Mouse (Mus musculus) thymus, postnatal 14 days (tissue): ENCODE results near the gene Ror2.

Experiments used
- DNase-seq: peaks from one replicate; pipeline ENCODE4 v3.0.0; 2021

Gene Ror2

DNA sequence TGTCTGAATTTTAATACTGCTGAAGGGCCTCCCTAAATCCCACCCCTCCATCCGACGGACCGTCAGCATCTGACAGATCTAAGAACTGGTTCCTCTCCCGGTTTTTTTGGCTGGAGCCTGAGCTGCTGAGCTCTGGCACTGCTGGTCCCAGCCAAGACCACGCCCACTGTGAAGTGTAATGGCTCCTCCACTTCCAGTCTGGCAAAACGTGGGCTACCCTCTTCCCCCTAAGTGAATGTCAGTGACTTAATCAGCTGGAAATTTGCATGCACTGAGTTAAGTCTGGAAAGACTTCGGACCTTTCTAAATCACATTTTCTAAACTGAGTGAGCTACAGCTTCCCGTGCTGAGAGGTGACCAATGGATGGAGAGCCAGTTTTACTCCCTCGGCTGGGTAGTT is 52.5 kb downstream of the Ror2 start:
- no peak for DNase-seq

DNA sequence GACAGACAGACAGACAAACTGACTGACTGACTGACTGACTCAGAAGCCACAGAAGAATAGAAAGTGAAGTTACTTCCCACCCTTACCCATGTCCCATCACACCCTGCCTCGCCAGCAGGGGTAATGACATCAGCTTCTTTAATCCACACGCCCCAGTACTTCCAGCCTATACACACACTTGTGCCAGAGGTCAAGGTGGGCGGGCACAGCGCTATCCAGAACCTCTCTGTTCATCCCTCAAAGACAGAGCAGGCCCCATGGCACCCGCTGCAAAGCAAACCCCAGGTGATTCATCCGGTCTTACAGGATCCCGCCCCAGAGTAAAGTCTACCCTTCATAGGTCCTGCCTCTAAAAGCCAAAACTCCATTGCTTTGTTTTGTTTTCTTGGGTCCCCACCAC is 53.5 kb downstream of the Ror2 start:
- no peak for DNase-seq

- no peak for DNase-seq
These were observed 55.3 kb downstream of the Ror2 start for GRCm38 (mm10) chr13:53230446-53231161.

GRCm38 (mm10) chr13:53227019-53227418 is 58.9 kb downstream of the Ror2 start:
- no peak for DNase-seq

- no peak for DNase-seq
These were observed 59.5 kb downstream of the Ror2 start for GRCm38 (mm10) chr13:53226461-53226860.

GRCm38 (mm10) chr13:53225925-53226324 is 60.0 kb downstream of the Ror2 start:
- DNase-seq = no peak

- DNase-seq = no peak
These were observed 64.7 kb downstream of the Ror2 start for GRCm38 (mm10) chr13:53221176-53221575.

DNA sequence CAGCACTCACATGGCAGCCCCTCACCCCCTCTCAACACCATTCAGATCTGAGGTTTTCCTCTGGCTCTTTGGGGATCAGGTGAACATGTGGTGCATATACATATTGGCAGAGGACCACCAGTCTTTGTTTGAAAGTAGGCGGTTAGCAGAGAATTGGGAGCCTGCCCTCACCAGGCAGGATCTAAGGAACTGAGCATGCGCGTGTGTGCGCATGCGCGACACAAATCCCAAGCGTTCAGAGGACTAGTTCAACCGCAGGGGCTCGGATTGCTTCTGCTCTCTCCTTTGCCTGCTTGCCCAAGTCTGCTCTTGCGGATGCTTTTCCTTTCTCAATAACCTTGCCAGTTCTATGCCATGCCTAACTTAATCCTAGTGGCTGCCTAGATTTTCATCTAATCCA is 66.0 kb downstream of the Ror2 start:
- no peak for DNase-seq

DNA sequence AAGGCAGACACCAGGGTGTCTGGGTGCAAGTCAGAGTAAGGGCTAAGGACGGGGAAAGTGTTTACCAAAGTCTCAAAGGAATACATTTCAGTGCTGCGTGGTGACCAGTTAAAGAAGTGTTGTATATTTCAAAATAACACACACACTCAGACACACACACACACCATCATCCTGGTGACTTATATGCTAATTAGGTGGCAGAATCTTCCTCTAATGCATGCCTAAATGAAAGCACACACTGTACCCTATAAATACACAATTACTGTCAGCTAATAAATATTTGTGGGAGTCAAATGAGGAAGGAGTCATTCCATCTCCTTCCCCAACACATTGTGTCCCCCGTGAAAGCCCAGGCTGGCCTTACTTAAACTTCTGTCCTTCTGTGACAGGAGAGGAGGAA is 66.5 kb downstream of the Ror2 start:
- DNase-seq = no peak

DNA sequence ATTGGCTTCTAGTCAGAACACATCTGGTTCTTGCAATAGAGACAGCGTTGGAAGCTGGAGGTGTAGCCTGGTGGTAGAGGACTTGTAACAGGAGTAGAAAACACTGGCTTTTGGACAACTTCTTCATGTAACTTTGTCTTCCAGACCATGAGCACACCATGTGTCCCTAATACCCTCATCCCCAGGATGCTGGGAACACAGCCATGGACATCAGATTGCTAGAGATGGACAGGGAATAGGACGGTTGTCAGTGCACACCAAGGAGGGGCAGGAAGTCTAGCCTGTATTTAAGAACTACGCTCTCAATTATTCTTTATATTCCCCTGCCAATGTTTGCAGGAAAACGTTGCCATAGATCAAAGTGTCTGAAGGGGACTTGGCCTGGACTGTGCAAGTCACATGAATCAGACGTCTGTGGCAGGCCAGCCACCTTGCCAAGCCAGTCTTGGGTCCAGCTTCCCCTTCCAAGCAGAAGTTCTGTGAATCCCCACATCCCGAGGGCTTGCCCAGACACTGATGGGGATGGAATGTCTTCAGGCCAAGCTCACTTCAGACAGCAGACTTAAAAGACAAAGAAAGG is 68.4 kb downstream of the Ror2 start:
- no peak for DNase-seq

DNA sequence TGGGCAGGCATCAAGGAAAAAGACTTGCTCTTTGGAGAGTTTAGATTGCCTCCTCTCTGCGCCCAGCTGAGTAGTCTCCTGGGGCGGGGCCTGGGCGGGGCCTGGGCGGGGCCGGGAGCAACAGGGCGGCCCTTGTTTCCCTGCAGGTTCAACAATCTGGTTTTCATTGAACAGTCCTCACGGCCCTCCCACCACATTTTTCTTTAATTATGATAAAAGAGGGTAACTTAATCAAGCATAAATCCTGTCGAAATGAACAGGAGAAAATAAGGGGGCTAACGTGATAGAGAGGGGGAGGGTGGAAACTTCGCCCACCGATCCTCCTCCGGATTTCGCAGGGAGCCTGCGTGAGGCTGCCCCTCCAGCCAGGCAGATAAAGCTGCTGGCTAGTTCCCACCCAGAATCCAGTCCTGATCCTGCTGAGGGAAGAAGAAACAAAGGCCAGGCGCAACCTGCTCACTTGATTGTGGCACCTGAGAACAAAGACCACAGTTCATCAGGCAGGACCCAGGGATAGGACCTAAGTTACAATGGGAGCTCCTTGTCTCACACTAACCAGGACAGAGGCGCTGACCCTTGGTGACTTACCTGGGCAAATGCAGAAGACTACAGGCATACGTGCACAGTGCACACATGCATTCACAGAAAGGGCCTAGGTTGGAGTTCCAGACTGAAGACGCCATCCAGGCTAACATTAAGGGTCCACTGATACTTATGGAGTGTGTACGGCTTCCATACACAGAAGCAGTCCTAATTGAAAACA is 73.8 kb downstream of the Ror2 start:
- no peak for DNase-seq

- DNase-seq = no peak
These were observed 77.4 kb downstream of the Ror2 start for GRCm38 (mm10) chr13:53208556-53208955.

GRCm38 (mm10) chr13:53205128-53205911 is 80.6 kb downstream of the Ror2 start:
- no peak for DNase-seq

- no peak for DNase-seq
These were observed 83.5 kb downstream of the Ror2 start for GRCm38 (mm10) chr13:53202439-53202830.

DNA sequence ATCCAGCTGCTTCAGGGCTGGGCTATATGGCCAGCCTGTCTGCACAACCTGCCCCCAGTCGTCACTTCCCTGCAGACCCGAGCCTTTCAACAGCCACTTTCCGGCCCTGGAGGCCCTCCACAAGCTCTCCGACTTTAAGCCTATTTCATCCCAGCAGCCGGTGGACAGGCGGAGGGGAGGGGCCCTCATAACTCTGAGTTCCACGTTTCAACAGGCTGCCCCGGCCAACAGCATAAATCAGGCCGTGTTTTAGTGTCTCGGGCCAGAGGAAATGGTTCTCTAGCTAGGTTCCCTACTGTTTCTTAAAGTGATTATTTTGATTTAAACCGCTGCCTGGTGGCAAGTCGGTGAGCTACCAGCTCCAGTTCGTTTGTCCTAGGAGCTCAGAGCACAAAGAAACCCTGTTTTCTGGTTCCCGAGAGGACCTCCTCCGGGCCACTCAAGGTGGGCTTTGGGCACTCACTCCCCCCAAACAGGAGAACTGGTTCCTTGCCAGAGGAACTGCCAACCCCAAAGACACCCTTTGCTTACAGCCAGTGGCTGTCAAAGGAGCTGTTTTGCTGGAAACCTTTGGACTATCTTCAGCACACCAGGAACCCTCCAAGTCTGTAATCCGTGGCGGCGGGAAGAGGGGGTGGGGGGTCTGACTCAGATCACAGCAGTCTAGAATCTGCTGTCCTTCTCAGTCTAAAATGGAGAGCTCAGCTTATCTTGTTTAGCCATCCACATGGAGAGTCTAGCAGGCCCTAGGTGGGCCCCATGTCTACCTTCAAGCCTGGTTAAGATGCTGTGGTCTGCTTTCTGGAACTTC is 84.1 kb downstream of the Ror2 start:
- DNase-seq = no peak

- DNase-seq = no peak
These were observed 85.8 kb downstream of the Ror2 start for GRCm38 (mm10) chr13:53200121-53200520.

- DNase-seq = no peak
These were observed 86.7 kb downstream of the Ror2 start for GRCm38 (mm10) chr13:53199262-53199661.

DNA sequence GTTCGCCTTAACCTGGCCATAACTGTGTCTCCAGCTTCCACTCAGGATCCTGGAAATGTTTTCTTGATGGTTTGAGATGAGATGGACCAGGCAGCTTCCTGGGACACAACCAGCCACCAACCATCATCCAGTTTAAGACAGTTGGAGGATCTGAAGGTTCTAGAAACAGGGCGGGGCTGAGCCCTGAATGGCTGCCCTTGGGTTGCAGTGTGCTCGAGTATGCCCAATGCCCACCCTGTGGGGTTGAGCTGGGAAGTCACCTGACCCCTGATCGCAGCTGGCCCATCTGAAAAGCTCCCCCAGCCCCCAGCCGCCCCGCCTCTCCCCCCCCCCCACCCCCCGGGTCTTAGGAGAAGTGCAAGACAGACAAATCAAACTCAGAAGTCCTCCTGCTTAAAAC is 89.2 kb downstream of the Ror2 start:
- DNase-seq = no peak

DNA sequence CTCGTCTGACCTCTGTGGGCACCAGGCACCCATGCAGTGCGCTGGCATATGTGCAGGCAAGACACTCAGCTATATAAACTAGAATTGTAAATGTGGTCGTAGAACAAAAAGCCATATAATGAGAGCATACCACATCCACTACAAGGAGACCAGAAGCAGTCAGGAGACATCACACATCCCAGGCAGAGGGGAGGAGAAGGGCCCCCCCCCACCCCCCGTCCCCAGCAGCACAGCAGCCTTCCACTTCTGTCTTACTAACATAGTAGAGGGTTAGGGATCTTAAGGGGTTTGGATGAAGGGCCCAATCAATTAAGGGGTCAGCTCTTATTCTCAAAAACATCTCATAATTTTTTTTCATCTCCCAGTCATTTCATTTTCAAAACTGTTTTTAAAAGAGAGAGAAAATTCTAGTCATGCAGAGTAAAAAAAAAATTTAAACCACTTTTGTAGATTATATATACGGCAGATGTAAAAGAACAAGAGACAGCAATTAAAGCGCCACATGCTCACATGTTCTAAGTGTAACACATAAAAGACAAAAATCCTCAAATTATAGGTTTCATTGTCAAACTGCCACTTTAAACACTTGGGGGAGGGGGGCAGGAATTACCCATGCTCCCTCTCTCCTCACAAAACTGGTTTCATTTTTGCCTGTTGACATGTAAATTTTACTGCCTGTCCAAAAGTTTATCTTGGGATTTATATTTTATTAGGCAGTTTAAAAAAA is 89.8 kb downstream of the Ror2 start:
- no peak for DNase-seq

DNA sequence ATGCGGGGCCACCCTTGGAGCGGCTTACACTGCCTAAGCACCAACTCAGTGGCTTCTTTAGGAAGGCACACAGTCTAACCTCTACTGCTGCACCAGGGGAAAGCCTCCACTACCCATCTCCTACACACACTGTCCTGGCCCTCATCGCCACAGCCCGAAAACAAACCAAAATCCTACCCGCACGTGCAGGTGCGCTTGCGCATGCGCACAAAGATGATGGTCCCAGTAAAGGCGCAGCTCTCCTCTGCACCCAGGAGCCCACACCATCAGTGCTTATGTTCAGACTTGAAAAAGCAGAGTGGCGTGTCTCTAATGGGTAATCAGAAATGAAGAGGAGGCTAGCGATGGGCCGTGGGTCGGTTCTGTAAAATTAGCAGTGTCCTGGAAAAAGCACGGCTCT is 91.6 kb downstream of the Ror2 start:
- no peak for DNase-seq

DNA sequence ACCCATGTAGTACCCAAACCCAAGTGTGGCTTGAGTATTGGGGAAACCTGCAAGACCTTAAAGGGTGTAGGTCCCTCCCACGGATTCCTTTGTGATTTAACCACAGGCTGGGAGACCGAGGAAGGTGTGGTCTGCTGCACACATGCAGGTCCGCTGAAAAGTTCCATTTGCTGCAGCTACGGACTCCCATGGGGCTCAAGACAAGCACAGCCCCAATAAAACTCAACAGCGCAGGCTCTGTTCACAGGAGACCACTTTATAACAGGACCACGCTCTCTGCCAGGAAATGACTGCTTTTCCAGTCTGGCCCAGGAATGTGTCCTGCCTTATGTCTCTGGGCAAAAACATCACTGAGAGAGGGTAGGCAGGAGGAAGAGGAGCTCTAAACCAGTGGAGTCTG is 92.2 kb downstream of the Ror2 start:
- no peak for DNase-seq

DNA sequence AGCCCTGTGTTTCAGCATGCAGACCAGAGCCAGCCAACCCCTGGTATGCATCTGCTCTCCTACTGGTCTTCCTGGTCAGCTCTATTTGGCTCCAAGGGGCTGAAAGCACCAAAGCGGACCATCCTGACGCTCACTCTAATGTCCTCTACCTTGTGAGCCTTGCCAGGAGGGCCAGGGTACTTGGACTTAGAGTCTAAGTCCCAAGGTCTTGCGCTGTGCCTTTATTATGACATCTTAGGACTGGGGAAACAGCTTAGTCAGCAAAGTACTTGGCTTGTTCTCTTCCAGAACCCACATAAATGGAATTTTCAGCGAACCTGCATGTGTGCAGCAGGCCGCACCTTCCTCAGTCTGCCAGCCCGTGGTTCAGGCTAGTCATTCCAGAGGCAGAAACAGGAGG is 93.6 kb downstream of the Ror2 start:
- DNase-seq = no peak
